Mouse (Mus musculus) megakaryocyte, embryonic 14.5 days (primary cell): Measurements from ENCODE around the gene Gapdh.

Source experiments
- FLI1 ChIP-seq: IDR thresholded peaks from 2 replicates; pipeline ENCODE4 v1.6.1; 2012; ENCODE audit warnings: low read length, inconsistent platforms, mixed read lengths
- GATA1 ChIP-seq: IDR thresholded peaks from 3 replicates; pipeline ENCODE4 v1.6.1; 2012; ENCODE audit warnings: mixed read lengths, low read length, inconsistent platforms, borderline replicate concordance

- TF ChIP-seq GATA1 (no peak), FLI1 (no peak)
Observed at GRCm38 (mm10) chr6:125145001-125145400, 21.3 kb downstream of the Gapdh start, which contains the start of gene Iffo1.
